ENCODE assay signal across 9 mouse cellular contexts in genomic region chr6:127945725-127946124, GRCm38 (mm10). TPM values are rescaled to one million over a fixed set of nuclear protein-coding genes. Genes with fewer than 3 reads are reported as not detected.
DNase-seq lines count a peak whose midpoint lies in the region; ATAC-seq lines count a peak whose summit lies in the region.
"Had no signal": no experiment of that assay in that cellular context is flagged by ENCODE, and none has a peak within 500 bp of the region (broad histone marks: within the 10 kb centered on the region; RNA-seq: fewer than 3 reads in every experiment).

No protein-coding gene starts in this region.

- H3K27me3 ChIP-seq in midbrain, embryonic 15.5 days (replicated peaks) = no peaks in the 10 kb centered on the region
- H3K27me3 ChIP-seq in stomach, embryonic 14.5 days (ENCODE audit: control insufficient read depth, insufficient read depth, low read length) = no peaks in the 10 kb centered on the region
- H3K27me3 ChIP-seq: embryonic facial prominence, embryonic 13.5 days had no signal

- peak; percentile 54 for DNase-seq in A20 (ENCODE audit: low read depth, low spot score)
- peak; percentile 84 for DNase-seq in adrenal gland, postnatal 10 days
- DNase-seq in embryo, embryonic 11.5 days (ENCODE audit: low read depth, low spot score) = peak; percentile 64
- DNase-seq in gastrocnemius, postnatal 14 days = peak; percentile 68
- DNase-seq in kidney, adult 18-20 months = peak; percentile 72
- peak; percentile 72 to 74 for DNase-seq in left cerebral cortex, postnatal 36 days (ENCODE audit: low spot score in 2 of 2)

- H3K4me1 ChIP-seq in midbrain, embryonic 15.5 days = no peaks in the 10 kb centered on the region
- no peaks in the 10 kb centered on the region for H3K4me1 ChIP-seq in stomach, embryonic 14.5 days (ENCODE audit: control insufficient read depth, insufficient read depth, low read length)
- H3K4me1 ChIP-seq: embryonic facial prominence, embryonic 13.5 days had no signal

- H3K9me3 ChIP-seq in midbrain, embryonic 15.5 days = no peaks in the 10 kb centered on the region
- no peaks in the 10 kb centered on the region for H3K9me3 ChIP-seq in stomach, embryonic 14.5 days (ENCODE audit: control insufficient read depth, low read depth, low read length)
- H3K9me3 ChIP-seq: embryonic facial prominence, embryonic 13.5 days had no signal

- no peak overlapping the region for H3K27ac ChIP-seq in midbrain, embryonic 15.5 days
- H3K27ac ChIP-seq in stomach, embryonic 14.5 days (ENCODE audit: low read length) = no peak overlapping the region
- H3K27ac ChIP-seq: embryonic facial prominence, embryonic 13.5 days had no signal

- intact Hi-C loops in gastrocnemius, postnatal 14 days (cut with DNase I; ENCODE audit: low total_unique reads) = no loop called here
- intact Hi-C loops in left cerebral cortex, postnatal 36 days (cut with DNase I) = loop anchor here (2.0 to 5.0 kb wide), 3 partner anchors 178 to 403 kb away; partner anchors contain the start of gene Prmt8

- no peak overlapping the region for H3K9ac ChIP-seq in midbrain, embryonic 15.5 days
- H3K9ac ChIP-seq in stomach, embryonic 14.5 days (replicated peaks; ENCODE audit: low read depth, low read length) = no peak overlapping the region
- H3K9ac ChIP-seq: embryonic facial prominence, embryonic 13.5 days had no signal

- 61% methylated on average over 9 of the region's 9 CpGs for WGBS in midbrain, embryonic 15.5 days
- WGBS in stomach, embryonic 14.5 days = 59% methylated on average over 9 of the region's 9 CpGs

- H3K4me2 ChIP-seq in midbrain, embryonic 15.5 days = no peak overlapping the region
- no peak overlapping the region for H3K4me2 ChIP-seq in stomach, embryonic 14.5 days (replicated peaks; ENCODE audit: low read depth, low read length)
- H3K4me2 ChIP-seq: embryonic facial prominence, embryonic 13.5 days had no signal

- ATAC-seq in midbrain, embryonic 15.5 days (replicated peaks) = peak; percentile 79; the same call in 1 of the 2 replicates
- peak; percentile 62; the same call in 1 of the 2 replicates for ATAC-seq in stomach, embryonic 14.5 days (ENCODE audit: insufficient number of reproducible peaks, insufficient read depth, low FRiP score, low read depth)

- H3K36me3 ChIP-seq in midbrain, embryonic 15.5 days (replicated peaks) = no peaks in the 10 kb centered on the region
- H3K36me3 ChIP-seq in stomach, embryonic 14.5 days (ENCODE audit: control insufficient read depth, insufficient read depth, low read length) = no peaks in the 10 kb centered on the region

- no peak overlapping the region for H3K4me3 ChIP-seq in midbrain, embryonic 15.5 days
- no peak overlapping the region for H3K4me3 ChIP-seq in stomach, embryonic 14.5 days (ENCODE audit: low read depth, low read length)
- H3K4me3 ChIP-seq: embryonic facial prominence, embryonic 13.5 days had no signal

RNA-seq across cellular contexts. Expression of gene Tspan11, which starts 58.3 kb away (rescaled TPM):
- 1 to 10 TPM; 4.1 to 5.0 TPM for total RNA-seq in adrenal gland, postnatal 10 days (2021)
- 1 to 10 TPM; 4.4 to 10.0 TPM for total RNA-seq in gastrocnemius, postnatal 14 days (2021)
- 1 to 10 TPM; 6.2 to 7.9 TPM for total RNA-seq in left cerebral cortex, postnatal 36 days (2021)
- 4.8 and 6.9 TPM in 2 replicates for polyA plus RNA-seq in midbrain, embryonic 15.5 days (2015; fragmentation: Nextera tagmentation; extraction: Ambion mirVana)
- polyA plus RNA-seq in stomach, embryonic 14.5 days (2014; fragmentation: Nextera tagmentation; extraction: Ambion mirVana) = 3.1 and 3.3 TPM in 2 replicates
